Mouse (Mus musculus) lung, adult 2 months (tissue): ENCODE measurements around the gene Oas1e. TPM values are rescaled to one million over a fixed set of nuclear protein-coding genes. Genes with fewer than 3 reads are reported as not detected.
"Not testable (repeated sequence)": the region's sequence is repeated elsewhere in the genome, so short reads cannot be mapped to it uniquely, and the experiment has no call there.

Experiments
- DNase-seq: peaks from one replicate; pipeline ENCODE4 v3.0.0; 2022
- H3K4me1 ChIP-seq: fragments of 200-500 bp; 2 replicates; pipeline ENCODE4 v1.6.1; 2011; ENCODE audit warnings: low read length; ENCODE audit not compliant: control insufficient read depth, insufficient read depth
- H3K4me3 ChIP-seq: fragments of 200-500 bp; replicated peaks from 2 replicates; pipeline ENCODE3; 2011; ENCODE audit warnings: low read depth, mild to moderate bottlenecking, control low read depth, low read length; ENCODE audit errors: extremely low read depth
- CTCF ChIP-seq: fragments of 200-500 bp; IDR thresholded peaks from 2 replicates; pipeline ENCODE4 v1.5.1; 2011; ENCODE audit warnings: mild to moderate bottlenecking, low read length, control low read depth; ENCODE audit not compliant: insufficient read depth
- POLR2A ChIP-seq: fragments of 200-500 bp; IDR thresholded peaks from 2 replicates; pipeline ENCODE4 v1.6.1; 2011; ENCODE audit warnings: low read depth, mild to moderate bottlenecking, control low read depth, low read length, borderline replicate concordance; ENCODE audit errors: extremely low read depth
- WGBS: fragments of 180-500 bp; shearing (Covaris S2); methylation state at CpG from one replicate; pipeline ENCODE4 v1.1.7; 2018; 5-methylcytosine and 5-hydroxymethylcytosine counted together
- polyA plus RNA-seq: library from polyadenylated mRNA; depleted of rRNA; stranded (reverse); fragments of >200 nt; gene quantifications from 2 replicates; pipeline ENCODE4 v1.2.3, GENCODE M21; 2012

The Oas1e gene
- polyA plus RNA-seq, 1 experiment, result not detected

DNA sequence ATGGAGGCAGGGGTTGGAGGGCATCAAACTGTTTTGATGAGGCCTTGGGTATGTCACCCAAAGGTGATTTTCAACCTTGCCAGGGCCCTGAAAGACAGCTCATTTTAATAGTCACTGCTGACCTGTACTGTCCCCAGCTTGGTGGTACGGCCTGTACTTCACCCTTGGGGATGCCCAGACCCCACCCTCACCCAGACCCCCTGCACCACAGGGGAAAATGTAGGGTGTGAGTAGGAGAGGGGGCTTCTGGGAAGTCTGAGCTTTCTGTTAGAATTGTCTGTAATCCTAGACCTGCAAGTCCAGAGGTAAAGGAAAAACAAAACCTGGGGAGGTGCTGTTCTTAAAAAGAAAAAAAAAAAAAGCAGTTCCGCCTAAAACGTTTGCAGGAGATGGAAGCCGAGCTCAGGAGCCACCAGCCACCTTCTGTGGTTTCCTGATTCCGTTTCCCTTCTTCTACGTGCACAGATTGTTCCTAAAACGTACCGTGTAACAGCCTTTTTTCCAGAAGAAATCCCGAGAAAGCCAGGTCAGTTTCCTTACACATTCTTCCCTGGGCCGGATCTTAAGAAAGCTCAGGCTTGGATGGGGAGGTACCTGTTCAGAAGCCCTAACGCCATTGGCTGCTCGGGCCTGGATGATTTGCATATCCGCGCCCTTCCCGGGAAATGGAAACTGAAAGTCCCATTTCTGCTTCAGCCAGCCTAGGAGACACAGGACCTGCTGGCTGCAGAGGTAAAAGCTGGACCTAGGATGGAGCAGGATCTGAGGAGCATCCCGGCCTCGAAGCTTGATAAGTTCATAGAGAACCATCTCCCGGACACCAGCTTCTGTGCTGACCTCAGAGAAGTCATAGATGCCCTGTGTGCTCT lies 16.9 kb upstream of the Oas1e start, which contains the start of gene Oas1c:
Gene Oas1c, minus strand, starts transcription at position 564 of the 869 bp plus-strand sequence.
- Histone ChIP-seq H3K4me3 (peak within 1 kb of the TSS; percentile 79), H3K4me1 (peaks cover 6% of the 10 kb centered on the region; the same call in 1 of the 2 replicates)
- TF ChIP-seq POLR2A (peak; percentile 82; the same call in 1 of the 2 replicates), CTCF (no peak)
- peak; percentile 82 for DNase-seq
- WGBS, result 2% methylated on average over 18 of the region's 18 CpGs

DNA sequence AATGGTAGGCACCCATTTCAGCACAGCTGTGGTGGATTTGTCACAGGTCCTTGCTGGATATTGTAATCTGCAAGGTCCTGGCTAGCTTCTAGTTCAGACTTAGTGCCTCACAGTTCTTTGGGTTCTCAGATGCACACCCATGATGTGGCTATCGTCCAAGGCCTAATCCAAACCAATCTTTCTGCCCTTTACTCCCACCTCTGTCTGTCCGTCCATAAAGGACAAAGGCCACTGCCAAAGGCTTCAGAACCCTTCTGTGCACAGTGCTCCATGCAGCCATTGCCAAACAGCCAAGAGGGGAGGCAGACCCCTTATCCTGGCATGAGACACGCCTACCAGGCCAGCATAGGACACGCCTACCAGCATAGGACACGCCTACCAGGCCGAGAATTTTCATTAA lies 13.8 kb upstream of the Oas1e start:
- Histone ChIP-seq H3K4me3 (no peak overlapping the region), H3K4me1 (peaks cover 6% of the 10 kb centered on the region; the same call in 1 of the 2 replicates)
- TF ChIP-seq CTCF (no peak), POLR2A (no peak)
- 37% methylated on average over 6 of the region's 6 CpGs for WGBS
- no peak for DNase-seq

DNA sequence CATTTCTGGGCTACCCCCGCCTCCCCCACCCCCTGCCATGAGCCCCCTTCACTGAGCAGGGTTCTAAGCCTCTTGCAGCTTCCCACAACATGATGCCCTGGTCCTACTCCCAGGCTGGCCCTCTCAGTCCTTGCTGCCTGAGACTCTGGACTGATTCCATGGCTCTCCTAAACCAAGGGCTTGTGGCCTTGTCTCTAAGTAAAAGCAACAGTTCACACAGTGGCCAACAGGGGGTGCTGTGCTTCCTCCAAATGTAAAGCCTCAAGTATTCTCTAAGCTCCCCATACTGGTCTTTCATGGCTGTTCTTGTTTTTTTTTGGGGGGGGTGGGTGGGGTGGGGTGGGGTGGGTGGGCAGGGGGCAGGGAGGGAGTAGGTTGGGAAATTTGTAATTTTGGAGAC lies 11.1 kb upstream of the Oas1e start:
- TF ChIP-seq CTCF, result peak; percentile 42; the same call in 1 of the 2 replicates
- no peak for TF ChIP-seq POLR2A
- WGBS, result 100% methylated on average over 1 of the region's 1 CpGs
- peak; percentile 42 for DNase-seq
- H3K4me1 ChIP-seq, result no peaks in the 10 kb centered on the region
- H3K4me3 ChIP-seq, result no peak overlapping the region

DNA sequence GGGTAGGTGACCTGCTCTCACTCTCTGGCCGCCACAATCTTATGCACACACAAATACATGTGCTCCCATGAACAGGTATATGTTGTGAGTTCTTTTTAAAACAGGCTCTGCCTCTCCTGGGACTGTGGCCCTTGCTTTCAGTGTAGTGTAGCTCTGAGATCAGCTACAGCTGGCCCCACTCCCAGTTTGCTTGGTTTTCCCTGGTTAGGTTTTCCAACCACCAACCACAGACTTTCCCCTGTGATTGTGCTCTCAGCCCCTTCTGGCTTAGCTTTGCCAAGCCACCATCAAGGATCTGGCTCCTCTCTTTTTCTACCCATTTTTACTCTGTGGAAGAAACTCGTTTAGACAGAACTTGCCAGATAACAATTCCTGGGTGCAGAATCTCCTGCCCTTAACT lies 8.3 kb upstream of the Oas1e start:
- no peak for DNase-seq
- TF ChIP-seq POLR2A (no peak), CTCF (no peak)
- 57% methylated on average over 2 of the region's 2 CpGs for WGBS

DNA sequence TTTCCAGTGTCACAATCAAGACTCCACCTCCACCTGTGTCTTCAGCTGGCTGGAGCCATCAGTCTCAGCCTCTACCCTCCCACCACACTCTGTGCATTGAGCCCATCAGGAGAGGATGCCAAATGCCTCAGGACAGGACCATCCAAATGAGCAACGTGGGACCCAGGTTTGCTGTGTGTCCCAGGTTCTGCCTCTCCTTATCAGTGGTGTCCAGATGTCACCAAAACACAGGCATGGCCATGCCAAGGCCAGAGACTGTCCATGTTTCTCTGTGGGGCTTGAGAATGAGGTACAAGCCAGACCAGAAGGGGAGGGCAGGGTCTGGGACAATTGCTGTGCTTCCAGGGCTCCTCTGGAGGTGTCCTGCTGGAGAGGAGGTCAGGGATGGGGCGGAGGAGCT lies 3.6 kb upstream of the Oas1e start:
- not testable (repeated sequence) for DNase-seq, H3K4me1 ChIP-seq, H3K4me3 ChIP-seq
- WGBS, result 69% methylated on average over 2 of the region's 2 CpGs

More for the DNA sequence above, 8.3 kb upstream of the Oas1e start:
- H3K4me3 ChIP-seq, result no peak overlapping the region
- no peaks in the 10 kb centered on the region for H3K4me1 ChIP-seq

DNA sequence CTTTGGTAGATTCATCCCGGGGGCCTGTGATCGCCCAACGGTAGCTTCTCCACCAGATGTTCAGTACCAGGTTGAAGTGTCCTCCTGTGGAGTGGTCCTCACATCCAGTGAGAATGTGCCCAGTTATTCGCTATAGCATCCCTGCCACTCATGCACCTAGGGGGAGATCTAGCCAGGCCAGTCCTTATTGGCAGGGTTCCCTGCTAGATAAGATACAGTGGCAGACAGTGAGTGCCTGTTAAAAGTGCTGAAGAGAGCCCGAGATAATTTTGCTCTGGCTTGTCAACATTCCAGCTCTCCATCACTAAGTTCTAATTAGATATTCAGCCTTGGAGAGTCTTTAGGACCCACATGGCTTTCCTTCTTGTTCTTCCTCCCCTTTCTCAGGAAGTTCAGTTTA lies 2.8 kb upstream of the Oas1e start:
- H3K4me3 ChIP-seq, H3K4me1 ChIP-seq, DNase-seq: not testable (repeated sequence)
- 61% methylated on average over 5 of the region's 5 CpGs for WGBS

DNA sequence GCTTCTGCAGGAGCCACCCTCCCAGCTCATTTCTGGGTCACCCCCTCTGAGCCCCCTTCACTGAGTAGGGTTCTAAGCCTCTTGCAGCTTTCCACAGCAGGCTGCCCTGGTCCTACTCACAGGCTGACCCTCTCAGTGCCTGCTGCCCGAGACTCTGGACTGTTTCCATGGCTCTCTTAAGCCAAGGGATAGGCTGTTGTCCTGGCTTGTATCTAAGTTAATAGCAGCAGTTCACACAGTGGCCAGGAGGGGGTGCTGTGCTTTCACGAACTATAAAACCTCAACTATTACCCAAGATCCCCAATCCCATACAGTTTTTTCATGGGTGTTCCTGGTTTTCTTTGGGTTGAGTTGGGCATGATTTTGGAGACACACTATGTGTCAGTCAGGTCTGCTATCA lies 2.3 kb downstream of the Oas1e start:
- peak; percentile 45 for DNase-seq
- Histone ChIP-seq H3K4me3 (no peak overlapping the region), H3K4me1 (no peaks in the 10 kb centered on the region)
- WGBS, result 15% methylated on average over 2 of the region's 2 CpGs
- peak; percentile 47 for TF ChIP-seq CTCF
- TF ChIP-seq POLR2A, result no peak

DNA sequence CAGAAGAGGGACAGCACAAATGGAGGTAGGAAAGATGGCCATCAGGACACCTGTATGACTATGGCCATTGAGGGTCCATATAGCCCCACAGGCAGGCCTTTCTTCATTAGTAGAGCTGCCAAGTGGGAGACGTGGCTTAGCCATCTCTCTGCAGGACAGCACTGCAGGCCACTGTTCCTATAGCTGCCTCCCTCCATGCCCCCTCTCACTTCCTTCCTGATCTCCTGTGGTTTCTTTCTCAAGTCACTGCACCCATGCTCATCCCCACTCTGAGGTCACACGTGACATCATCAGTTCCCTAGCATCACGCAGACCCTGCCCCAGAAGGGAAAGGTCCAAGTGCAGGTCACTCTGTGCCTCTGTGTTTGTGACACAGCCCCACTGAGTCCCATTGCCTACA lies 8.3 kb downstream of the Oas1e start:
- 53% methylated on average over 3 of the region's 3 CpGs for WGBS
- no peak for DNase-seq
- H3K4me3 ChIP-seq, result no peak overlapping the region
- H3K4me1 ChIP-seq, result no peaks in the 10 kb centered on the region
- TF ChIP-seq CTCF, result no peak
- no peak for TF ChIP-seq POLR2A

DNA sequence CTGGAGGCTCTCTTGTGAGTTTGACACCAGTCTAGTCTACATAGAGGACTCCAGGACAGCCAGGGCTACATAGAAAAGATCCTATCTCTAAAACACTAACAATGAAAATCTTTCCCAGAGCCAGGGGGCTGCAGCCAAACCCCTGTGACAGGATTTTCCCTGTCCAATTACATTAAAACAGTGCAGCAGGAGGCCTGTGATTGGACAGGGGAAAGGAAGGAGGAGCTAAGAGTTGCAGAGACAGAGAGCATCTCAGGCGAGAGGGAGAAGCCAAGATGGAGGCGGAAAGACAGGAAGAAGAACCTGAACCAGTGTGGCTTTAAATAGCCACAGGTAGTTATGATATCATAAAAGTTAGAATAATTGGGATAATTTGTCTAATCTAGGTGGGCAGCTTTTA lies 12.9 kb downstream of the Oas1e start:
- TF ChIP-seq CTCF (no peak), POLR2A (no peak)
- WGBS, result 73% methylated on average over 2 of the region's 2 CpGs
- no peak for DNase-seq

DNA sequence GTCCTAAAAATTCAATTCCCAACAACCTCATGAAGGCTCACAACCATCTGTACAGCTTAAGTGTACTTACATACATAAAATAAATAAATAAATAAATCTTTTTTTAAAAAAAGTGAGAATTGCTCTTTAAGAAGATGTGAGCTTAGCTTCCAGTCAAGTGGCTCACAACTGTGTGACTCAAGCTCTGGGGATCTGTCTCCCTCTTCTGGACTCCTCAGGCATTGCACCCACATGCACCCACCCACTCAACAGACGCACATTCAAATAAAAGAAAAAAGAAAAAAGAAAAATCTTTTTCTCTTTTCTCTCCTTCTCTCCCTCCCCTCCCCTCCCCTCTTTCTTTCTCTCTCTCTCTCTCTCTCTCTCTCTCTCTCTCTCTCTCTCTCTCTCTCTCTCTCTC lies 13.7 kb downstream of the Oas1e start:
- H3K4me3 ChIP-seq, result no peak overlapping the region

More for the DNA sequence above, 12.9 kb downstream of the Oas1e start:
- Histone ChIP-seq H3K4me1 (peaks cover 4% of the 10 kb centered on the region; the same call in 1 of the 2 replicates), H3K4me3 (no peak overlapping the region)

More for the DNA sequence above, 13.7 kb downstream of the Oas1e start:
- DNase-seq, result no peak
- peaks cover 4% of the 10 kb centered on the region; the same call in 1 of the 2 replicates for H3K4me1 ChIP-seq
- TF ChIP-seq POLR2A (no peak), CTCF (0 out of 2 replicates have a peak, but pooled peaks have one; percentile 17)
- 82% methylated on average over 1 of the region's 1 CpGs for WGBS
